Mouse (Mus musculus) liver, embryonic 13.5 days (tissue): Measurements from ENCODE around the gene Sdc4. TPM values are rescaled to one million over a fixed set of nuclear protein-coding genes. Genes with fewer than 3 reads are reported as not detected.

Experiments
- ATAC-seq: fragments of 200-750 bp; cut with Nextera tagmentation; 2 replicates; pipeline ENCODE4 v1.8.0; 2017; ENCODE audit warnings: low read depth, mild to moderate bottlenecking, moderate number of reproducible peaks, moderate library complexity
- DNase-seq: peaks from one replicate; pipeline ENCODE4 v3.0.0; 2022
- H3K27ac ChIP-seq: fragments of 300-500 bp; sonication (generic); 2 replicates; pipeline ENCODE4 v1.5.1; 2015; ENCODE audit warnings: moderate library complexity, mild to moderate bottlenecking, inconsistent platforms
- H3K27me3 ChIP-seq: fragments of 300-500 bp; sonication (generic); 2 replicates; pipeline ENCODE4 v1.6.1; 2015; ENCODE audit warnings: mild to moderate bottlenecking, inconsistent platforms
- H3K36me3 ChIP-seq: fragments of 300-500 bp; sonication (generic); 2 replicates; pipeline ENCODE4 v1.6.1; 2015; ENCODE audit warnings: mild to moderate bottlenecking, inconsistent platforms
- H3K4me1 ChIP-seq: fragments of 300-500 bp; sonication (generic); replicated peaks from 2 replicates; pipeline ENCODE4 v1.6.1; 2015; ENCODE audit warnings: inconsistent platforms
- H3K4me2 ChIP-seq: fragments of 300-500 bp; sonication (generic); 2 replicates; pipeline ENCODE4 v1.6.1; 2015; ENCODE audit warnings: inconsistent platforms, mild to moderate bottlenecking, moderate library complexity
- H3K4me3 ChIP-seq: fragments of 300-500 bp; sonication (generic); replicated peaks from 2 replicates; pipeline ENCODE4 v1.5.1; 2015; ENCODE audit warnings: mild to moderate bottlenecking, inconsistent platforms
- H3K9ac ChIP-seq: fragments of 300-500 bp; sonication (generic); 2 replicates; pipeline ENCODE4 v1.6.1; 2015; ENCODE audit warnings: mild to moderate bottlenecking, inconsistent platforms
- H3K9me3 ChIP-seq: fragments of 300-500 bp; sonication (generic); replicated peaks from 2 replicates; pipeline ENCODE4 v1.6.1; 2016; ENCODE audit warnings: inconsistent platforms
- WGBS: fragments of 180-500 bp; shearing (Covaris S2); methylation state at CpG from one replicate; pipeline ENCODE4 v1.1.7; 2015; ENCODE audit not compliant: insufficient replicate concordance; 5-methylcytosine and 5-hydroxymethylcytosine counted together
- polyA plus RNA-seq: library from polyadenylated mRNA; unstranded; fragments of >200 nt; fragmentation: Nextera tagmentation; extraction: Ambion mirVana; gene quantifications from 2 replicates; pipeline ENCODE4 v1.2.1, GENCODE M21; 2015

The Sdc4 gene
- polyA plus RNA-seq, 1 experiment from 2014 or later = 33.6 TPM

DNA sequence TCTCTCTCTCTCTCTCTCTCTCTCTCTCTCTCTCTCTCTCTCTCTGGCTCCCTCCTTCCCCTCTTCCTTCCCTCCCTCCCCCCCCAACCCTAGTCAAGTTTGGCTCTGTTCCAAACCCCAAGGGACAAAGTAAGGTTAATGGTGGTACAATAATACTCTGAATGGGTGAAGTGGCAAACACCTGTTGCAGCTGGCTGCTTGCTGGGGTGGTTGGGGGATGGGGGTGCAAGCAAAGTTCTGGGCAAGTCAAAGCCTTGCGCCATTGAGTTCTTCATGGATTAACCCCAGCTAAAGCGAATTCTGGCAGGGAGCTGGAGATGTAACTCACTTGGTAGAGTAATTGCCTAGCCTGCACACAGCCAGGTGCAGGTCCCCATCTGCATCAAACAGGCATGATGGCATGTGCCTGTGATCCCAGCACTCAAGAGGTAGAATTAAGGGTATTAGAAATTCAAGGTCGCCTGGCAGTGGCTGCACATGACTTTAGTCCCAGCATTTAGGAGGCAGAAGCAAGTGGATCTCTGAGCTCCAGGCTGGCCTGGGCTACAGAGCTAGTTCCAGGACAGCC lies 25.3 kb downstream of the Sdc4 start:
- 29% methylated on average over 3 of the region's 3 CpGs for WGBS
- Histone ChIP-seq H3K4me3 (no peak overlapping the region), H3K36me3 (no peaks in the 10 kb centered on the region), H3K9ac (no peak overlapping the region), H3K27me3 (peaks cover 12% of the 10 kb centered on the region), H3K4me2 (no peak overlapping the region), H3K4me1 (no peaks in the 10 kb centered on the region), H3K9me3 (no peaks in the 10 kb centered on the region), H3K27ac (no peak overlapping the region)
- ATAC-seq (no peak), DNase-seq (no peak)

DNA sequence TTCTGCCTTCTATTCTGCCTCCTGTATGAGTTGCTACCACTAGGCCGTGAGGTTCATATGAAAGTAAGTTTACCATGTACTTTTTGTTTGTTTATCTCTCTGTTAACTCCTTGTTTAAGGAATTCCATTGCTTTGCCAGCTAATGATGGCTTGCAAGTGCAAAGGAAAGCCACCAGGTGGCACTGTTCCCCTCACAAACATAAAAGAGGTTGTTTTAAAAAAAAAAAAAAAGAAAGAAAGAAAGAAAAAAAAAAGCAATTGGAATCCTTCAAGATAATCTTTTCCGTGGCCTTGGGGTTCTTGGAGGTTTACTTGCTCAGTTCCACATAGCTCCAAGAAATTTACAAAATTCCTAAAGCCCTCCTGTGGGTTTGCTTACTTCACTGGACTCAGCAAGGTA lies 26.5 kb downstream of the Sdc4 start:
- Histone ChIP-seq H3K9me3 (no peaks in the 10 kb centered on the region), H3K27me3 (peaks cover 12% of the 10 kb centered on the region), H3K36me3 (no peaks in the 10 kb centered on the region), H3K4me3 (no peak overlapping the region), H3K4me1 (no peaks in the 10 kb centered on the region), H3K4me2 (no peak overlapping the region), H3K9ac (no peak overlapping the region), H3K27ac (no peak overlapping the region)
- no peak for DNase-seq
- WGBS = 1% methylated on average over 2 of the region's 2 CpGs
- ATAC-seq = no peak

GRCm38 (mm10) chr2:164414581-164414980 lies 29.1 kb downstream of the Sdc4 start:
- H3K4me2 ChIP-seq = no peak overlapping the region
- 53% methylated on average over 10 of the region's 10 CpGs for WGBS

DNA sequence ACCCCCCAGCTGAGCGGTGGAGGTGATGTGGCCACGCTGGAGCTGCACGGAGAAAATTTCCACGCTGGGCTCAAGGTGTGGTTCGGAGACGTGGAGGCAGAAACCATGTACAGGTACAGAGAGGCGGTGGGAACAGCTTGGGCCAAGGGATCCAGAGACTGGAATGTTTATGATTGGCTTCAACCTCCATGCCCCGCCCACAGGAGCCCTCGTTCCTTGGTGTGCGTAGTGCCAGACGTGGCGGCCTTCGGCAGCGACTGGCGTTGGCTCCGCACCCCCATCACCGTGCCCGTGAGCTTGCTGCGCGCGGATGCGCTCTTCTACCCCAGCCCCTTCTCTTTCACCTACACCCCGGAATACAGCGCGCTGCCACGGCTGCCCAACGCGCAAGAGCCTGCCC lies 29.5 kb downstream of the Sdc4 start:
- no peak overlapping the region for H3K4me2 ChIP-seq
- no peak overlapping the region for H3K4me3 ChIP-seq
- DNase-seq (no peak), ATAC-seq (no peak)
- H3K27me3 ChIP-seq = peaks cover 31% of the 10 kb centered on the region
- no peak overlapping the region for H3K27ac ChIP-seq
- no peaks in the 10 kb centered on the region for H3K9me3 ChIP-seq
- WGBS = 24% methylated on average over 28 of the region's 28 CpGs
- H3K36me3 ChIP-seq = no peaks in the 10 kb centered on the region
- H3K9ac ChIP-seq = no peak overlapping the region
- H3K4me1 ChIP-seq = no peaks in the 10 kb centered on the region

More at GRCm38 (mm10) chr2:164414581-164414980, 29.1 kb downstream of the Sdc4 start:
- H3K4me3 ChIP-seq = no peak overlapping the region
- H3K9me3 ChIP-seq = no peaks in the 10 kb centered on the region
- no peak for ATAC-seq
- peaks cover 27% of the 10 kb centered on the region for H3K27me3 ChIP-seq
- H3K36me3 ChIP-seq = no peaks in the 10 kb centered on the region
- DNase-seq = no peak
- H3K9ac ChIP-seq = no peak overlapping the region
- H3K27ac ChIP-seq = no peak overlapping the region
- no peaks in the 10 kb centered on the region for H3K4me1 ChIP-seq

- ATAC-seq (no peak), DNase-seq (no peak)
- no peaks in the 10 kb centered on the region for H3K36me3 ChIP-seq
- H3K4me2 ChIP-seq = no peak overlapping the region
- no peak overlapping the region for H3K4me3 ChIP-seq
- no peak overlapping the region for H3K9ac ChIP-seq
- H3K27me3 ChIP-seq = peaks cover 84% of the 10 kb centered on the region
- no peak overlapping the region for H3K27ac ChIP-seq
- no peaks in the 10 kb centered on the region; the same call in 1 of the 2 replicates for H3K4me1 ChIP-seq
- H3K9me3 ChIP-seq = no peaks in the 10 kb centered on the region
- WGBS = 2% methylated on average over 22 of the region's 22 CpGs
Observed at GRCm38 (mm10) chr2:164407708-164408107, 36.0 kb downstream of the Sdc4 start.

DNA sequence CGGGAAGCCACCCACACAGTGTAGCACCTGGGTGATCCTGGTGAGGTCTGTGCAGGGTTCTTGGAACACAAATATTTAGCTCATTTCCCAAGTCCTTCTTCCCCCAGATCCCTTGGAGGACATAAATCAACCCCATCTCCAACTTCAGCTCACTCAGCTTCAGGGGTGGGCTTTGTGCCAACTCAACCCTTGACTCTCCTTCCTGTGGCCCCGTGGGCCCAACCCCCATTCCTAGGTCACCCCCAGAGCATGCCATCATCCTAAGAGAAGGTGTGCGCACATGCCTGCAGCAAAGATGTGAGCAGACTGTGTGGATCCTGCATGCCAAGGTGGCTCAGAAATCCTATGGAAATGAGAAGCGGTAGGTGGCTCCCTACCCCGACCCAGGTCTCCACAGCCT lies 38.2 kb downstream of the Sdc4 start:
- no peaks in the 10 kb centered on the region for H3K36me3 ChIP-seq
- H3K27ac ChIP-seq = no peak overlapping the region
- H3K9me3 ChIP-seq = no peaks in the 10 kb centered on the region
- no peak for DNase-seq
- no peak overlapping the region for H3K9ac ChIP-seq
- 34% methylated on average over 5 of the region's 5 CpGs for WGBS
- H3K4me1 ChIP-seq = no peaks in the 10 kb centered on the region; the same call in 1 of the 2 replicates
- no peak for ATAC-seq
- H3K4me3 ChIP-seq = no peak overlapping the region
- no peak overlapping the region for H3K4me2 ChIP-seq
- peaks cover 98% of the 10 kb centered on the region for H3K27me3 ChIP-seq

- Histone ChIP-seq H3K9ac (no peak within 1 kb of the TSS), H3K27me3 (peaks cover 98% of the 10 kb centered on the region), H3K36me3 (no peaks in the 10 kb centered on the region), H3K9me3 (no peaks in the 10 kb centered on the region), H3K4me2 (peak within 1 kb of the TSS; percentile 37), H3K27ac (no peak within 1 kb of the TSS), H3K4me3 (no peak within 1 kb of the TSS; the same call in 1 of the 2 replicates), H3K4me1 (no peaks in the 10 kb centered on the region; the same call in 1 of the 2 replicates)
- ATAC-seq (no peak), DNase-seq (no peak)
- 12% methylated on average over 9 of the region's 9 CpGs for WGBS
Observed at GRCm38 (mm10) chr2:164405060-164405459, 38.6 kb downstream of the Sdc4 start, which contains the start of gene Matn4. Gene Matn4, minus strand, starts transcription at chr2:164405160.

- H3K9ac ChIP-seq = no peak overlapping the region
- WGBS = 2% methylated on average over 49 of the region's 49 CpGs
Observed at GRCm38 (mm10) chr2:164404082-164404990, 39.4 kb downstream of the Sdc4 start.

GRCm38 (mm10) chr2:164403396-164404081 lies 40.1 kb downstream of the Sdc4 start:
- no peak for DNase-seq
- Histone ChIP-seq H3K27ac (no peak overlapping the region), H3K4me1 (no peaks in the 10 kb centered on the region; the same call in 1 of the 2 replicates), H3K36me3 (no peaks in the 10 kb centered on the region), H3K9me3 (no peaks in the 10 kb centered on the region), H3K4me2 (no peak overlapping the region), H3K9ac (no peak overlapping the region), H3K4me3 (no peak overlapping the region), H3K27me3 (peaks cover 98% of the 10 kb centered on the region)
- no peak for ATAC-seq
- WGBS = 11% methylated on average over 14 of the region's 14 CpGs

More at GRCm38 (mm10) chr2:164404082-164404990, 39.4 kb downstream of the Sdc4 start:
- no peaks in the 10 kb centered on the region; the same call in 1 of the 2 replicates for H3K4me1 ChIP-seq
- DNase-seq (no peak), ATAC-seq (no peak)
- no peak overlapping the region for H3K27ac ChIP-seq
- H3K4me2 ChIP-seq = peak overlapping the region; percentile 37
- H3K9me3 ChIP-seq = no peaks in the 10 kb centered on the region
- no peaks in the 10 kb centered on the region for H3K36me3 ChIP-seq
- H3K4me3 ChIP-seq = no peak overlapping the region; the same call in 1 of the 2 replicates
- peaks cover 99% of the 10 kb centered on the region for H3K27me3 ChIP-seq

DNA sequence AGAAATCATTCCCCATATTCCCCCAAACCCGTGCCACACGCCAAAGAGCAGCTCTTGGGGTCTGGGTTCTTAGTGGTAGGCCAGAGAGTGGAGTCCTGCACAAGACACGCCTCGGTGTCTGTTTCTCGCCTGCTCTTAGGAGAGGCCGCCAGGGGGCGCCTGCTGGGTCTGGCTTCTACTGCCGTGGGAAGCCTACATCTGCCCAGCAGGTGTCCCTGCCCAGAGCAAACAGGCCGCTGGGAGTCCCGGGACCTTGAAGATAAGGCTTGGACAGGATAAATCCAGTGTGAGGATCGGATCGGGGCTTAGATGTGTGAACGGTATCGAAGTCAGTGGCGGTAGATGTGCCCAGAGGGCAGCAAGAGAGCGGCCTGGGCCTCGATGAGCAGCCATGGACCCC lies 40.8 kb downstream of the Sdc4 start, which contains the start of gene Rbpjl:
Rbpjl (plus strand) TSS at position 236 of the 400 bp plus-strand sequence.
- 8% methylated on average over 17 of the region's 17 CpGs for WGBS
- H3K4me1 ChIP-seq = no peaks in the 10 kb centered on the region; the same call in 1 of the 2 replicates
- peaks cover 3% of the 10 kb centered on the region; the same call in 1 of the 2 replicates for H3K9me3 ChIP-seq
- H3K4me3 ChIP-seq = no peak within 1 kb of the TSS
- H3K27ac ChIP-seq = no peak within 1 kb of the TSS
- H3K4me2 ChIP-seq = no peak within 1 kb of the TSS
- DNase-seq (peak; percentile 17), ATAC-seq (peak; percentile 36; the same call in 1 of the 2 replicates)
- H3K27me3 ChIP-seq = peaks cover 92% of the 10 kb centered on the region
- H3K9ac ChIP-seq = no peak within 1 kb of the TSS
- H3K36me3 ChIP-seq = no peaks in the 10 kb centered on the region

DNA sequence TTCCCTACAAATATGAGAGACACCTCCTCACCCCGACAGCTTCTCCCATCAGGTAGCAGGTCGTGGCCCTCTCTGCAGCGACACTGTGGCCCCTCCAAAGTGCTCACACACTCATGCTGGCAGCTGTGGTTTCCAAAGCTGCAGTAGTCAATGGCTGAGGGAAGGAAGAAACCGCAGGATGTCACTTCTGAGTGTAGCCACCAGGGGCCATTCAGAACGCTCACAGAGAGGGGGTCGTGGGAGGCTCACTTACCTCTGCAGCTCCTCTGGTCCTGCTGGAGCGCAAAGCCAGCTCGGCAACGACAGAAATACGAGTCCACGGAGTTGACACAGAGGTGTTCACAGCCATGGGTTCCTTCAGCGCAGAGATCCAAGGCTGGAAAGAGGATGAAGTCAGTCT lies 46.8 kb downstream of the Sdc4 start:
- Histone ChIP-seq H3K27ac (no peak overlapping the region), H3K9me3 (peaks cover 10% of the 10 kb centered on the region; the same call in 1 of the 2 replicates), H3K9ac (no peak overlapping the region), H3K4me3 (no peak overlapping the region), H3K4me1 (no peaks in the 10 kb centered on the region), H3K27me3 (peaks cover 35% of the 10 kb centered on the region), H3K36me3 (no peaks in the 10 kb centered on the region), H3K4me2 (no peak overlapping the region)
- no peak for ATAC-seq
- DNase-seq = no peak
- WGBS = 53% methylated on average over 12 of the region's 12 CpGs
